In genomic region chr4:106749699-106750098, GRCm38 (mm10) we compare ENCODE assay signal across 9 mouse cellular contexts. TPM values are rescaled to one million over a fixed set of nuclear protein-coding genes. Genes with fewer than 3 reads are reported as not detected.
A peak's percentile ranks its signal among the peaks of the same experiment; 100 is the strongest.
DNase-seq lines count a peak whose midpoint lies in the region; ATAC-seq and TF ChIP-seq lines count a peak whose summit lies in the region.
"Had no signal": no experiment of that assay in that cellular context is flagged by ENCODE, and none has a peak within 500 bp of the region (broad histone marks: within the 10 kb centered on the region; RNA-seq: fewer than 3 reads in every experiment).

No protein-coding gene starts in this region.

- H3K4me3 ChIP-seq in G1E (ENCODE audit: low read depth, low read length) = no peak overlapping the region
- peak overlapping the region; percentile 30 for H3K4me3 ChIP-seq in forebrain, embryonic 16.5 days (replicated peaks; ENCODE audit: low read length)
- H3K4me3 ChIP-seq in layer of hippocampus, adult 2 months = peak overlapping the region; percentile 33

- peak overlapping the region; percentile 41 for H3K9ac ChIP-seq in forebrain, embryonic 16.5 days (replicated peaks; ENCODE audit: low read depth, low read length)

- no peak for DNase-seq in G1E (ENCODE audit: low spot score)
- DNase-seq in cerebellum, adult 11-12 months = peak; percentile 71
- DNase-seq in heart, postnatal 25 days (ENCODE audit: low spot score) = peak; percentile 46
- DNase-seq in layer of hippocampus, adult 2 months (ENCODE audit: low spot score in 2 of 2) = peak; percentile 77 to 80
- DNase-seq in lung, adult 18-20 months = peak; percentile 53 to 70
- DNase-seq in ovary, adult 18-20 months (ENCODE audit: low spot score) = peak; percentile 29
- DNase-seq in urinary bladder, postnatal 14 days (ENCODE audit: low spot score) = peak; percentile 58

- peak; percentile 32; the same call in 1 of the 2 replicates for TF ChIP-seq CTCF in G1E (IDR thresholded peaks at IDR 0.05; ENCODE audit: low read depth, low read length)
- TF ChIP-seq CTCF in layer of hippocampus, adult 2 months (conservative IDR thresholded peaks at IDR 0.05) = peak; percentile 90

- H3K36me3 ChIP-seq in G1E (replicated peaks) = no peaks in the 10 kb centered on the region
- H3K36me3 ChIP-seq in forebrain, embryonic 16.5 days (ENCODE audit: control insufficient read depth, insufficient read depth) = no peaks in the 10 kb centered on the region

- intact Hi-C loops in heart, postnatal 25 days (cut with DNase I) = loop anchor here (2.0 kb wide), 1 partner anchor 415 kb away; no protein-coding TSS in a partner anchor

- peak overlapping the region; percentile 47 for H3K4me2 ChIP-seq in forebrain, embryonic 16.5 days (ENCODE audit: low read length)

- no peak overlapping the region for H3K27ac ChIP-seq in forebrain, embryonic 16.5 days (ENCODE audit: low read length)
- peak overlapping the region; percentile 24; the same call in 1 of the 2 replicates for H3K27ac ChIP-seq in layer of hippocampus, adult 2 months
- H3K27ac ChIP-seq: macrophage had no signal

- no peak for ATAC-seq in G1E (ENCODE audit: extremely low read depth, insufficient number of reproducible peaks, low FRiP score, poor library complexity, severe bottlenecking)
- ATAC-seq in forebrain, embryonic 16.5 days = peak; percentile 89

- whole genome bisulfite sequencing in forebrain, embryonic 16.5 days = 1% methylated on average over 7 of the region's 7 CpGs

- no peaks in the 10 kb centered on the region for H3K4me1 ChIP-seq in G1E (ENCODE audit: insufficient read depth, low read depth, low read length)
- peaks cover 11% of the 10 kb centered on the region; the same call in 1 of the 2 replicates for H3K4me1 ChIP-seq in forebrain, embryonic 16.5 days (replicated peaks; ENCODE audit: control insufficient read depth, insufficient read depth, low read length)

- no peaks in the 10 kb centered on the region for H3K9me3 ChIP-seq in G1E (replicated peaks)
- no peaks in the 10 kb centered on the region for H3K9me3 ChIP-seq in forebrain, embryonic 16.5 days (ENCODE audit: control insufficient read depth, low read length)

- H3K27me3 ChIP-seq in G1E (ENCODE audit: insufficient read depth, low read length) = peaks cover 39% of the 10 kb centered on the region
- no peaks in the 10 kb centered on the region for H3K27me3 ChIP-seq in forebrain, embryonic 16.5 days (replicated peaks; ENCODE audit: control insufficient read depth, insufficient read depth, low read length)

RNA-seq across cellular contexts. Expression of gene Fam151a, which starts 16.0 kb away (rescaled TPM):
- not detected in 2 replicates for total RNA-seq in G1E (2014; fragmentation: Nextera tagmentation)
- total RNA-seq in G1E (2017) = not detected in 2 replicates
- not detected in 2 replicates for polyA plus RNA-seq in G1E (2012)
- not detected in 2 replicates for polyA plus RNA-seq in forebrain, embryonic 16.5 days (2015; fragmentation: Nextera tagmentation; extraction: Ambion mirVana)
- under 1 TPM; 0.39 to 0.64 TPM for total RNA-seq in heart, postnatal 25 days (2021)
- total RNA-seq in layer of hippocampus, adult 2 months (2021) = not detected
- polyA plus RNA-seq: macrophage had no signal

RNA-seq across cellular contexts. Expression of gene Mroh7, which starts 19.0 kb away (rescaled TPM):
- not detected in 2 replicates for total RNA-seq in G1E (2014; fragmentation: Nextera tagmentation)
- 0.06 and 0.11 TPM in 2 replicates for total RNA-seq in G1E (2017)
- not detected in 2 replicates for polyA plus RNA-seq in G1E (2012)
- polyA plus RNA-seq in forebrain, embryonic 16.5 days (2015; fragmentation: Nextera tagmentation; extraction: Ambion mirVana) = 0.29 and 0.38 TPM in 2 replicates
- total RNA-seq in heart, postnatal 25 days (2021) = under 1 TPM; 0.08 to 0.22 TPM
- 1 to 10 TPM; 4.7 to 5.4 TPM for total RNA-seq in layer of hippocampus, adult 2 months (2021)
- polyA plus RNA-seq: macrophage had no signal

RNA-seq across cellular contexts. Expression of gene Acot11, which starts 55.1 kb away (rescaled TPM):
- total RNA-seq in G1E (2014; fragmentation: Nextera tagmentation) = not detected in 2 replicates
- 0.11 and 0.52 TPM in 2 replicates for total RNA-seq in G1E (2017)
- 0.02 and 0.03 TPM in 2 replicates for polyA plus RNA-seq in G1E (2012)
- polyA plus RNA-seq in forebrain, embryonic 16.5 days (2015; fragmentation: Nextera tagmentation; extraction: Ambion mirVana) = 1.1 and 1.5 TPM in 2 replicates
- 10 to 100 TPM; 28.6 to 37.1 TPM for total RNA-seq in heart, postnatal 25 days (2021)
- total RNA-seq in layer of hippocampus, adult 2 months (2021) = 10 to 100 TPM; 45.6 to 55.5 TPM

Comparison
In these comparisons a context has a peak if more than half of its experiments do, and no peak if none do; other contexts are left out.
1. RNA of gene Mroh7, which starts 19.0 kb away (total RNA-seq): 4.7 to 5.4 TPM in layer of hippocampus, adult 2 months; 0.08 to 0.22 TPM in heart, postnatal 25 days and 0.06 to 0.11 TPM in G1E; every median in the first group is over 4 times any median in the second.
2. RNA of gene Acot11, which starts 55.1 kb away (total RNA-seq): 45.6 to 55.5 TPM in layer of hippocampus, adult 2 months and 28.6 to 37.1 TPM in heart, postnatal 25 days; 0.11 to 0.52 TPM in G1E; every median in the first group is over 10 times any median in the second.